Mouse (Mus musculus): ENCODE data around the gene Gm20388. TPM values are rescaled to one million over a fixed set of nuclear protein-coding genes. Genes with fewer than 3 reads are reported as not detected.
A peak's percentile ranks its signal among the peaks of the same experiment; 100 is the strongest.

Gm20388 gene
- total RNA-seq, 2 experiments from 2014 or later: 18.6 TPM; not detected in 1

GRCm38 (mm10) chr8:122483877-122484276, 2573.2 kb downstream of the Gm20388 start:
- intact Hi-C loops (cut with DNase I): no loop called here
- DNase-seq (ENCODE audit: low spot score in 2 of 2): no peak

- intact Hi-C loops (cut with DNase I): no loop called here
- DNase-seq (ENCODE audit: low spot score in 2 of 2): no peak
Observed at GRCm38 (mm10) chr8:122484831-122485230, 2574.2 kb downstream of the Gm20388 start.

DNA sequence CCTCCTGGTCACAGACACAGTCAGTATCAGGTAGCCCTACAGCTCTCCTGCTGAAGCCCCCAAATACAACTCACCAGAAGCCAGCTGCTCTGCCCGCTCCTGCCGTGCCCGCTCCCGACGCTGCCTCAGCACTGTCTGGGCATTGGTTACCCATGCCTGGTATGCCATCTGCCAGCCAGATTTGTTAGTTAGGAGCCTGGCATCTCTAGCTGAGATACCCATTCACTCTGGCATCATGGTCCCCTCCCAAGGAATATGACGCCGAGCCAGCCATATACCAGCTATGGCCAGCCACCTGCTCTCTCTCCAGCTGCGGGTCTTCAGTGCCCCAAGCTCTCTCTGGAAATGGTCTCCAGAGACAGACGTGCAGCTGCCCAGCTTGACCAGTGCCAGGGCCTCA, 2577.7 kb downstream of the Gm20388 start:
- DNase-seq (ENCODE audit: low spot score in 2 of 2): no peak
- intact Hi-C loops (cut with DNase I): no loop called here

- no peak for DNase-seq (ENCODE audit: low spot score in 2 of 2)
- intact Hi-C loops (cut with DNase I): loop anchor here (5.0 kb wide), 1 partner anchor 335 kb away; no protein-coding TSS in a partner anchor
Observed at GRCm38 (mm10) chr8:122497016-122497734, 2586.5 kb downstream of the Gm20388 start.

DNA sequence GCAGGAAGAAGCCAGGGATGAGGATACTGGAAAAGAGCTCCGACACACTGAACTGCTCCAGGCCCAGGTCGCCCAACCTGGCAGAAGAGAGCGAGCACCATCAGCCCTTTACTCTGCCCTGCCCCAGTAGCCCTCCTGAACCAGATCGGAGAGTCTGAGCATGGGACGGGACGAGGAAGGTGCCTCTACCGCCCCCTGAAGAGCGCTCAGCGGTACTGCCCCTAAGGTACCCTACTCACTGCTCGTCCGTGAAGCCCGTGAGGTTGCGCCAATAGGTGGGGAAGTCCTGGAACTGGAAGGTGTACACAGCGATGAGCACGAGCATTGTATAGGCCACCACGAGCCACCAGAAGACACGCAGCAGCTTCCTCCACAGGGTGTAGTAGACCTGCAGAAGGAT, 2587.3 kb downstream of the Gm20388 start:
- intact Hi-C loops (cut with DNase I): loop anchor here (5.0 kb wide), 1 partner anchor 334 kb away; no protein-coding TSS in a partner anchor
- no peak for DNase-seq (ENCODE audit: low spot score in 2 of 2)

DNA sequence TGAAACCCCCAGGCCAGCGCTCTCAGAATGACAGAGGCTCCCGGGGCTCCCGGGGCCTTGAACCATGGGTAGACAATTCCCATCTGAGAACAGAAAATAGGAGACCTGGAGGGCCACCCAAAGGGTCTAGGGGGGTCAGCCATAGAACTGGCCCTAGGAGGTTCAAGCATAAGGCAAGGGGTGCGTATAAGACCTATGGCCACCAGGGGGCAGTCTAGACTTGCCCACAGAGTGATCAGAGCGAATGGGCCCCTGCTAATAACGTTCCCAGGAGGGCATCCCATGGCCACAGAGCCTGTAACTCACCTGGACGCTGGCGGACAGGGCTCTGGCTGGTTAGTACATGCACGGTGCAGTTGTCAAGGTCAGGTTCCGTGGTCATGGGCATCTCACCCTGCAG, 2590.2 kb downstream of the Gm20388 start:
- DNase-seq (ENCODE audit: low spot score in 2 of 2): peak; percentile 69 to 70
- intact Hi-C loops (cut with DNase I): loop anchor here (1.0 to 5.0 kb wide), 2 partner anchors 50 to 106 kb away; partner anchors contain the start of gene Piezo1

- DNase-seq (ENCODE audit: low spot score in 2 of 2): no peak
- intact Hi-C loops (cut with DNase I): no loop called here
Observed at GRCm38 (mm10) chr8:122511552-122511951, 2600.9 kb downstream of the Gm20388 start.

DNA sequence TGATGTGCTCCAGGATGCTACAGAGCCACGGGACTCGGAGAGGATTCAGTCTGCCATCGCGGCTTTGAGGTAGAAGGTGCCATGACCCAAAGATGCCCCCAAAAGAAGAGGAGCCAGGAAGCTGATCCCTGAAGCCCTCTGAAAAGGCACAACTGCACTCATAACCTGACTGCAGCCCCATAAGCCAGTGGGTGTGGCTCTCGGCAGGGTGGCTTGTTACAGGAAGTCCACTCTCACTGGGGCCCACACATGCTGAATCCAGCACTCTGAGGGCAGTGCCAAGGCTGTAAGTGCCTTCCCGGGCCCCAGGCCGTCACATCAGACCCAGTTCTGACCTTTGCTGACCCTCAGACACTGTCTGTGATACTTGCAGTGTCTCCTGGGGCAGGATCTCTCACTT, 2601.8 kb downstream of the Gm20388 start:
- intact Hi-C loops (cut with DNase I): no loop called here
- no peak for DNase-seq (ENCODE audit: low spot score in 2 of 2)

- no peak for DNase-seq (ENCODE audit: low spot score in 2 of 2)
- intact Hi-C loops (cut with DNase I): no loop called here
Observed at GRCm38 (mm10) chr8:122515699-122516098, 2605.1 kb downstream of the Gm20388 start.

DNA sequence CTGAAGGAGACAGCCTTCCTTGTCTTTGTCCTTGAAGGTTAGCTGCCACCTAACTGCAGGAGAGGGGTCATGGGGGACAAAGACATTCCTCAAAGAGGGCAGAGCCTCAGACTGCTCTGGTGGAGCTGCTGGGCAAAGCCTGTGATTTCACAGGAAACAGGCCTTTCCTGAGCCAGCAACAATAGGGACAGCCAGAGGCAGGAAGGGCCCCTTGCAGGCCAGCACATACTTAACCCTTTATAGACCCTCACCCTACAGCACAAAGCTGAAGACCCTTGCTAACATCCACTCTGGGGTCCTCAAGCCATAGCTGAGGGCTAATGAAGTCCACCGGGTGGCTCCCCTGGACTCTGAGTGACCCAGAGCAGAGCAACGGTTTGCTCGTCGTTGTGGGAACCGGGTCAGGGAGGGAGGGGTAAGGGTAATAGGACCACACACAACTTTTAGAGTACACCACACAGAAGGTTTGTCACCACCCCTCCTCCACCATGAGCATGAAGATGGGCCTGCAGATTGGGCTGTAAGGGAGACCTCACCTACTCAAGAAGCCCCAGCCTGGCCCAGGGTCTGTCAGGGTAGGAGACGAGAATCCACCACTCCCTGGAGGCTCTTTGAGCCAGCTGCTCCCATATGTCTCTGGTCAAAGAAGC, 2607.0 kb downstream of the Gm20388 start:
- no peak for DNase-seq (ENCODE audit: low spot score in 2 of 2)
- intact Hi-C loops (cut with DNase I): no loop called here

- no peak for DNase-seq (ENCODE audit: low spot score in 2 of 2)
- intact Hi-C loops (cut with DNase I): no loop called here
Observed at GRCm38 (mm10) chr8:122520611-122521010, 2610.0 kb downstream of the Gm20388 start.

DNA sequence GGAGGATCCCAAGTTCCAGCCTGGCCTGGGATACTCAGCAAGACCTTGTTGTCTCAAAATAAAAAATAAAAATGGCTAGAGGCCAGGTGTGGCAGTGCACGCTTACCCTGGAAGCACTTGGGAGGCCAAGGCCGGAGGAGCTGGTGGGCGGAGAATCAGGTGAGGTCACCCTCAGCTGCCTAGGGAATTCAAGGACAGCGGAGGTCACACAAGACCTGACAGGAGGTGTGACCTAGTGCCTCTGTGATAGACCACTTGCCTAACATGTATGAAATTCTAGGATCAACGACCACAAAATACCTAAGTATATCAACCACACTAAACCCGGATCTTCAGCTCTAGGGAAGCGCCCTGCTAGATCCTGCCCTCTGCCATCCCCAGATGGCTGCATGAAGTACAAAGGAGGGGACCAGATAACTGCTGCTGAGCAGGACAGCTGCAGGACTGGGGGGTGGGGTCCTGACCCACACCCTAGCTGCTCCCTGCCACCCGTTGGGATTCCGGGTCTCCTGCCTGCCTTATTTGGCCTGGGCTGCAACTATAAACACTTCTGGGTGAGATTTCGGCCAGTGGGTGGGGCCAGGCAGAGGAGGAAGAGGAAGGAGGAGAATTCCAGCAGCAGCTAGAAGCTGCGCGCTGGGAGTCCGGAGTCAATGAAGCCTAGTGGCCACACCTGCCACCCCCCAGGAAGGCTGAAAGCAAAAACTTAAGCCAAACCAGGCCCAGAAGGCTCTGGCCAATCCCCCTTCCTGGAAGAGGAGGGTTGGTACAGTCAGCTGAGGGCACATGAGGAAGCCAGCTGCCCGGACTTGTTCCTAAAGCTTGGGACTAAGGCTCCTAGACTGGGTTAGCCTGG, 2612.4 kb downstream of the Gm20388 start:
- no peak for DNase-seq (ENCODE audit: low spot score in 2 of 2)
- intact Hi-C loops (cut with DNase I): no loop called here

- peak; percentile 23 to 73 for DNase-seq (ENCODE audit: low spot score in 2 of 2)
- intact Hi-C loops (cut with DNase I): no loop called here
Observed at GRCm38 (mm10) chr8:122523652-122524360, 2613.2 kb downstream of the Gm20388 start.

- no peak for DNase-seq (ENCODE audit: low spot score in 2 of 2)
- intact Hi-C loops (cut with DNase I): no loop called here
Observed at GRCm38 (mm10) chr8:122524506-122524905, 2613.9 kb downstream of the Gm20388 start.

GRCm38 (mm10) chr8:122525004-122525403, 2614.4 kb downstream of the Gm20388 start:
- DNase-seq (ENCODE audit: low spot score in 2 of 2): no peak
- intact Hi-C loops (cut with DNase I): no loop called here

DNA sequence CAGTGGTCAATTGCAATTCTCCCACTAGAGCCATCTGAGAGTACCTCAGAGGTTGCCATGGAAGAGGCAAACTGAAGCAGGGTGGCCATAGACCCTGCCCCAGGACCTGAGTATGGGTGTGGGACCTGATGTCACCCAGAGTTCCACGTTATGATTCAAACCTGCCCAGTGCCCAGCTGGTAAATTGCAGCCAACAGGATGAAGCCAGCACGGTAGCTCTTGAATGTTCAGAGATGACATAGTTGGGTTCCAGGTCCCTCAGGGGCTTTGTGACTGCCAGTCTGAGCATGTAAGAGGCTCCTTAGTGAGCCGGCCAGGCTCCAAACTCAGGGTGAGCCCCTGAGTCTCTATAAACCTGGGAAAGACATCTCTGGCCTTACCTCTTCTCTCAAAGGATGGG, 2615.4 kb downstream of the Gm20388 start:
- no peak for DNase-seq (ENCODE audit: low spot score in 2 of 2)
- intact Hi-C loops (cut with DNase I): no loop called here

DNA sequence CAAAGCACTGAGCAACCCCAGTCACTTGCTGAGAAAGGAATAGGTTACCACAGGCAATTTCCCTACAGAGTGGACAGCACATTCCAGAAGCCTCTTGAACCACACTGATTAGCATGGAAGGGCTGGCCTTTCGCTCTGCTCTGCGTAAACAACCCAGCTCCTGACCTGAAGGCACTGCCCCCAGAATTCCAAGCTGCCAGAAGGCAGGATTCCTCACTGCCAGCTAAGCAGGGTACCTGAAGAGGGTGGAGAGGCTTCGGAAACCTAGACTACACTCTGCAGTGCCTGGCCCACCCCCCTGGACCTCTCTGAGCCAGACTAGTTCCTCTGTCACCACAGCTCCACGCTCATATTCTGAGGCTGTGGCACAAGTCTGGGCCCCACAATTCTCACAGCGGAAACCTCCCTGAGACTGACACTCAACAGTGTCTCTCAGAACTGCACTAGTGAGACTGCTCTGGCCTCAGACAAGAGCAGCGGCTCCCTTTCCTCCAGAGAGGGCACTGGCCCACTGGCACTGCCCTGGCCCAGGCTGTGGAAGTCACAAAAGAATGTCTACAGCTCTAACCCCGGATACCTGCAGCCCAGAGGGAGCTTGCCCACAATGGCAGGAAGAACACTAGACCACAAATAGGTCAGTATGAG, 2616.0 kb downstream of the Gm20388 start:
- intact Hi-C loops (cut with DNase I): no loop called here
- no peak for DNase-seq (ENCODE audit: low spot score in 2 of 2)

DNA sequence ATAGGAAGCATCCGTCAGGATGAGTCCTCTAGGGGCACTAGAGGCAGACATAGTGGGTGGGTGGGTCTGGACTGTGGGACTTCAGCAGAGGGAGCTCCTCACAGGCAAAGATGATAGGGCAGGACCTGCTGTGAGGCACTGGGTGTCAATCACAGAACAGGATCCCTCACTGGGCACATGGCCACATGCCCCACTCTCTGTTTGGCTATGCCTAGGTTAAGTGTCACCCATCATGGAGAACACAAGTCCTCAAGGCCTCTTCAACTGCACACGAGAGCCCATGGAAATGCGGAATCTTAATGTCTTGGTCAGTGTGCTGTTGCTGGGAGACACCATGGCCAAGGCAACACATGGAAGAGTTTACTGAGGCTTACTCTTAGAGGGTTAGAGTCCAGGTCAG, 2617.3 kb downstream of the Gm20388 start:
- intact Hi-C loops (cut with DNase I): no loop called here
- DNase-seq (ENCODE audit: low spot score in 2 of 2): no peak

- intact Hi-C loops (cut with DNase I): no loop called here
- no peak for DNase-seq (ENCODE audit: low spot score in 2 of 2)
Observed at GRCm38 (mm10) chr8:122529159-122529558, 2618.5 kb downstream of the Gm20388 start.
